Mouse (Mus musculus) ovary, adult 18-20 months (tissue): ENCODE data around the gene Banp.

Experiments used
- DNase-seq: peaks from one replicate; pipeline ENCODE4 v3.0.0; 2022; ENCODE audit warnings: low spot score, mixed read lengths

Banp gene

DNA sequence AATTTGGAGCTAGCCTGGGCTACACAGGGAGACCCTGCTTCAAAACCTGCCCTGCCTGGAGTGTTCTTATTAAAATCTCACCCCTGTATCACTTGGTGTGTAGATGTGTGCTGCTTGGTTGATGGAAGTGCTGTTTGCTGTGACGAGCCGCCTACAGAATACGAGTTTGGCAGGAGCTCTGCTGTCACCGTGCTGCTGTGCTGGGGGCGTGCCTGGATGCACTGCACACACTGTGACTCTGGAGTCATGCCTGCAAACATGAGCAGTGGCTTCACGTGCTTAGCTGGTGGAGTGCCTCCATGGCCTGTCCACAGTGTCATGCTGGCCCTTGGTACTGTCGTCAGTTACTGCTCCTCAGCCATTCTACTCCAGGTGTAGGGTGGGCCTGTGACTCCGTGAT, 109.4 kb downstream of the Banp start:
- DNase-seq: no peak

DNA sequence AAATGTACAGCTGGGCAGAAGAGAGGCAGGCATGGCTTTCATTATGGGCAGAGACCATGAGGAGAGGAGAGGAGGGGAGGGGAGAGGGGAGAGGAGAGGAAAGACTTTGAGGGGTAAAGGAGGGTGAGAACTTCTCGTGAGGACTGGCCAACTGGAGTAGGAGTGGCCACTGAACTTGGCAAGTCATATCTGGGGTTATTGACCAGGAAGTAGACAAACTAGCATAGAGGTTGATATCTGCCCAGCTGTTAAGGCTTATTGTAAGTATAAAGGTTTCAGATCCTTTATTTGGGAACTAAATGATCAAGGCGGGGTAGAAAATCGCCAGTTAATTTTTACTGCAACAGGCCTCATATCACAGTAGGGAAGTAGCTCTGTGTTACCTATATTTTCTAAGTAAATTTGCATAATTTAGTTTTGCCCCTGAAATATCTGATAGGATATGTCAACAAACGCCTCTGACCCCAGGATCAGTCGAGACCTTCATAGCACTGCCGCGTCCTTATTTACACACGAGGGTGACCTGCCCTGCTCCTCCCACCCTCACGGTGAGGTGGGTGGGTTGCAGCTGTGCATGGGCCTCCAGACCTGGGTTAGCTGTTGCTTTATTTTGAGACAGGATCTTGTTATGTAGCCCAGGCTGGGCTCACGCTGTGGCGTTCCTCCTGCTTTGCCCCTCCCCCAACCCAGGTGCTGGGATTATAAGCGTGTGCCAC, 113.1 kb downstream of the Banp start:
- no peak for DNase-seq

DNA sequence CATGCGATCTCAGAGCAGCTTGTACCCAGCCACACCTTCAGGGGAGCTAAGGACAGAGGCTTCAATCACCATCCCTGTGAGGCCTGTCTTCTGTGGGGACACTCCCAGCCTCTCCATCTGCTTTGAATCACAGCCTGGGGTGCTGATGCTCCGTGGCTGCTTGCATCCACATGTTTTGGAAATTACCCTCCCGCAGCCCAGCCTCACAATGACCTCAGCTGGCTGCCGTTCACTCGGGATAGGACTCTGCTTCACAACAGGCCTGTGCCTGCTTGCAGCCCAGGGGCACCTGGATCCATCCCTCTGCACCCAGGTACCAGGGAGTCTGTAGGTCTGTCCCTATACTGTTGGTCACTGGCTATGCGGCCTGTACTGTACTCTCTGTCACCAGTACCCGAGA, 114.8 kb downstream of the Banp start:
- DNase-seq: no peak

DNA sequence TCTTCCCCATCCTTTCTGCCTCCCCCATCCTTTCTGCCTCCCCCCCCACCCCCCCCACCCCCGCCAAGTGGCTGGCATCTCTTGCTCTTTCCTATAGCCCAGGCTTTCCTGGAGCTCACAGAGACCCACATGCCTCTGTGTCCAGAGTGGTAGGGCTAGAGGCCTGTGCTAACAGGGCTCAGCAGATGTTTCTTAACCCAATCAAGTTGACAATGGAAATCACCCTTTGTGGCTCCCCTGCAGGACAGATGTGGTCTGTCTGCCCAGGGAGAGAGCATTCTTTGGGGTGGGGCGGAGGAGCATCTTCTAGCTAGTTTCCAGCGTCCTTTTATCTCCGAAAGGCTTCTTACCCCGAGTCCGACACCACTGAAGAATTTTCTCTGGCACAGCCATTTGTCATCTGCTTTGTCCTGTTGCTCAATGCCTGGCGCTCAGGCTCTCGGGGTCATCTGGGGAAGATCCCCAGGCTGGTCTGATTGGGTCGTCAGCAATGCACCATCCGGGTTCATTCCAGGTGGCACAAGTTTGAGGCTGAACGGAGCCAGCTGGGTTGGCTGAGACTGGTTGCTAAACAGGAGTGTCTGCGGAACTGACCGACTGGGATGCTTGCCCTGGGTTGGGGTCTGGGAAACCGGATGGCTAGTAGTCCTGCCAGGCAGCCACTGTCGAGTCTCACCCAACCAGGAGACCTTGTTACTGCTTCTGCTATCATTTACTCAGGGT, 118.4 kb downstream of the Banp start:
- DNase-seq: no peak

DNA sequence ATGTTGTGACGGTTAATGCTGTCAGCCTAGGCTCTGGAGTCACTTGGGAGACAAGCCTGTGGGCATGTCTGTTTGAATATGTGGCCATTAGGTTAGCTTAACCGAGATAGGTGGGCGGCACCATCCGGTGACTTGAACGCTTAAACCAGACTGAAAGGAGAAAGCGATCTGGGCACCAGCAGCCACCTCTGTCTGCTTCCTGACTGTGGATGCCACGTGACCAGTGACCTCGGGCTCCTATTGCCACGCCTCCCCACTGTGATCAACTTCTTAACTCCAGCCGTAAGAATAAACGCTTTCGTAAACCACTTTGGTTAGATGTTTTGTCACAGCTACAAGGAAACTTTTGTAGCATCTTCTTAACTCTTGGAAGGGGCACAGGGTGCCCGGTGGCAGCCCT, 119.1 kb downstream of the Banp start:
- no peak for DNase-seq

DNA sequence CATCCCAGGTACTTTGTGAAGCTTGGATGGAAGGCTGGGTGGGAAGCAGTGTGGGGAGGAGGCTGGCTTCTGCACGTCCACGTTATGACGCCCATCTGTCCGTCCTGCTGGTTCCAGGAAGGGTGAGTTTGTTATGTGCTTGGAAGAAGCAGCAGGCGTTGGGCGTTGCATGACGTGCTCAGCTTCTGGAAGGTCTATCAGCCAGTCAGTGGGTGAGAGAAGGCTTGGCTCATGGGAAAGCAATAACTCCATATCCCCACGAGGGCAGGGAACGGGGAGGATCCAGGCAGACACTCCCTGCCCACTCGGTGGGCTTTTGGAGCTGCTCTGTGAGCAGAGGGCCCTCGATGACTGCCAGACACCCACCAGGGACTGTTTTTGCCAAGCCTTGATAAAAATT, 119.7 kb downstream of the Banp start:
- DNase-seq: no peak

DNA sequence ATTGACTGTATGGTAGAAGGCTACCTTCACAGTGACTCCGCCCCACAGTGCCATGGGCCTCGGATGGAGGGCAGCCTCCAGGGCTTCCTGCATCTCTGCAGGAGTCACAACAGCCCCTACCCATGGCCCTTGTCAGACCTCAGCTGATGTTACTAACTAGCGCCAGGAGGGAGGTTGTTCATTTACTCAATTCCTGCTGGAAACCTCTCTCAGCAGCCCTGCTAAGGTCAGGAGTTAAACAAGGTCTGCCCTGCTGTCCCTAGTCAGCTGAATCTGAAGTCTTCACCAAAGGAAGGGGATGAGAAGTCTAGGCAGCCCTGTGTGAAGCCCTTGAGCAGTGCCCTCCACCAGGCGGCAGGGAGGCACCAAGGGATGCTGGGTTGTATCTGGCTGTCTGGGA, 121.6 kb downstream of the Banp start:
- DNase-seq: no peak

DNA sequence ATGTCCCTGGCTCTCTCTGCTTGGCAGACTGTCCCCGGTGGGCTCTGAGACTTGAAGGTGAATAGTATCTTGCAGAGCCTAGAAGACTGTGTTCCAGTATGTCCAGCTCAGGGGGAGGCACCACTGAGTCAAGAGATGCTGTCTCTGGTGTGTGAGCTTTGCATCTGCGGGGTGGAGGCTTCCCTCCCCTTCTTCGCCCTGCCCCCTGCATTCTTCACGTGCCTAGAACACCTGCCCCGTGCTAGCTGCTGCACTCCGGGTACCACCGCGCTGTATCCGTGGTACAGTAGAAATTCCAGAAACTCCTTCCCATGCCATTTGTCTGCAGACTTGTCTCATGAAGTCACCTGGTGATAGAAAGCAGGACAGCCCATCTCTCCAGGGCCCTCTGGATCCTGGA, 124.4 kb downstream of the Banp start:
- no peak for DNase-seq

DNA sequence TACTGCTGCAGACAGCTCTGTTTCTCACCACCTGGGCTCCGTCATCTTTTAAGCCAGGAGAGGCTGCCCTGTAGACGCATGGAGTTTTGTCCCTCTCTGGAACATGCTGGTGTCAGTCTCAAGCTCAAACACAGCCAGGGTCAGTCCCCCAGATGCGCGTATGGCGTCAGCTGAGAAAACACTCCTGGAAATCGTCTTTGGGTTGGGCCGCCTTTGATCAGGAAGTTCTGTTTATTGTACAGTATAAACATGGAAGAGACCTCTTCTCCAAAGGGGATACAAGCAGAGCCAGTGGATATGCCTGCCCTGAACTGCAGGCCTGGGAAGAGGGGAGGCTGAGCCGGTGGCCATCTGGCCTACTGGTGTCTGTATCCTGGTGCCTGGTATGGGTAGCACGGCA, 124.9 kb downstream of the Banp start:
- DNase-seq: no peak

DNA sequence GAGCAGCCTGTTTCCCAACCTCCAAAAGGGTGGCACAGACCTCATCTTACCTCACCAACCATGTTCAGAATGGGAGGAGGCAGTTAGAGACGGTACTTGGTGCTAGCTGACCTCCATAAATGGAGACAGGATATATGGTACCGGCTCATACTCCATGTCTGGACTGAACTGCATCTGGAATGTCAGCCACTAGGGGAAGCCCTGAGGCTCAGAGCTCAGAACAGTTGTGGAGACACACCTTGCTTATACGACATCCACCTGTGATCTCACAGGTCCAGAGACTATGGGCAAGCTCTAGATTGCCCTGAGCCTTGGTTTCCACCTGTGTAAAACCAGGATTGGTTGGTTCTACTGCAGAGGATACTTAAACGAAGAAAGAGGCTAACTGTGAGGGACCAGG, 125.4 kb downstream of the Banp start:
- no peak for DNase-seq

DNA sequence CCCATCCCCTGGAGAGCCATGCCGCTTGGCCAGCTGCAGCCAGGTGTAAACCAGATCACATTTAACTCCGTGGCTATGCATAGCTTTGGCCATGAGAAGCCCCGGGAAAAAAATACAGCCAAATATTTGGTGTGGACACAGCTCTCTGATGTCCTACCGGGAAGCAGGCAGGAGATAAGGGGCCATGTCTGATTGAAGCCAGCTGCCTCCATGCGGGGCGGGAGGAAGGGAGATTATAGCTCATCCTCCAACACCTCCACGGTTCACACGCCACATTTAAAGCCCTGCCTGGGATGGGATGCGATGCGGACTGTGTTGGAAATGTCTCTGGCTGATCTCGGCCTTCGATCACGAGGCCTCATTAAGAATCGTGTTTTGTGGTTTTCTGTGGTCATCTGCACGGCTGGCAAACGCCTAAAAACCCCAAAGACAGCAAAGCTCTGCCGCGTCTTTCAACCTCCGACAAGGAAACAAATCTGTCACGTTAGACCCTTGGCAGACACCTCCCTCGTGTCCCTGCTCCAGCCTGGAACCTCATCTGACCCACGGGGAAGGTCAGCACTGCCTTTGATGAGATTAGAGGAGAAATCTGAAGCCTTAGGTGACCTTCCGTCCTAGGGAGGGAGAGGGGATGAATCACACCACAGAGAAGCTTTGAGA, 126.8 kb downstream of the Banp start:
- DNase-seq: no peak

DNA sequence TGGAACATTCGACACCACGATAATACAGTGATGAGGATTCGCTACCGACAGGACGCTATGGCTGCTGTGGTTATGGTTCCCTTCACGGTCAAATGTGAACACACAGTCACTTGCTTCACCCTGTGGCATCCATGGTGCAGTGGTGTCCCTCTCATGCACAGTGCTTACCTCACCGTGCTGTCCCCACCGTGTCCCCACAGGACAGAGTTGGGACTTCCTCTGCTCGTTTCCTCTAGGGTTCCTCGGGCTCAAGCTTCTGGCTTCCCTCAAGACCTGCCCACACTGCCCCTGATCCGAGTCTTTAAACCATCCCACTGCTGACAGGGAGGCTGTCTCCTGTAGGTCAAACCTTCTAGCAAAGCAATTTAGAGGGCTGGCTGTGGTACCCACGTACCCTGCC, 128.8 kb downstream of the Banp start:
- DNase-seq: no peak
